Mouse (Mus musculus): ENCODE results near the gene Gcsh. TPM values are rescaled to one million over a fixed set of nuclear protein-coding genes. Genes with fewer than 3 reads are reported as not detected.

The Gcsh gene
- total and polyA plus RNA-seq, 2 experiments from 2014 or later: 24.2 to 69.3 TPM

DNA sequence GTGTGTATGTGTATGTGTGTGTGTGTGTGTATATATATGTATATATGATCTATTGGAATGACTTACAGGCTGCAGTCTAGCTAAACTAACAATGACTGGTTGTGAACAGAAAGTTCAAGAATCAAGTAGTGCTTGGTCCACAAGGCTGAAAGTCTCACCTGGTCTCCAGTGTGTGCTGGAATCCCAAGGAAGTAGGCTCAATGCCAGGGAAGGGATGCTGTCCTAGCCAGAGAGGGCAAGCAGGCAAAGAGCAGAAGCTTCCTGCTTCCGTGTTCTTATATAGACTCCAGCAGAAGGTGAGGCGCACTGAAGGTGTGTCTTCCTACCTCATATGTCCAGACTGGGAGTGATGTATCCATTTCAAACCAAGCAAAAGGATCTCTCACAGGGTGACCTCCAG, 41.6 kb downstream of the Gcsh start:
- Histone ChIP-seq H3K27me3 (ENCODE audit: control insufficient read depth, insufficient read depth, low read length) (no peaks in the 10 kb centered on the region), H3K4me1 (ENCODE audit: control insufficient read depth, insufficient read depth) (peaks cover 15% of the 10 kb centered on the region), H3K27ac (ENCODE audit: low read depth) (no peak overlapping the region), H3K9ac (replicated peaks; ENCODE audit: low read depth, low read length) (no peak overlapping the region), H3K9me3 (replicated peaks; ENCODE audit: control insufficient read depth, low read length) (no peaks in the 10 kb centered on the region), H3K4me3 (ENCODE audit: low read depth, low read length) (no peak overlapping the region), H3K36me3 (replicated peaks; ENCODE audit: control insufficient read depth, insufficient read depth, low read length) (peaks cover 40% of the 10 kb centered on the region), H3K4me2 (ENCODE audit: low read depth, low read length) (no peak overlapping the region)
- DNase-seq (ENCODE audit: low spot score) (no peak), ATAC-seq (ENCODE audit: insufficient read depth, low read depth) (no peak)
- WGBS: 75% methylated on average over 2 of the region's 2 CpGs
- TF ChIP-seq CTCF (IDR thresholded peaks at IDR 0.05; ENCODE audit: low read depth) (no peak), EP300 (IDR thresholded peaks at IDR 0.05; ENCODE audit: low read depth) (no peak)

DNA sequence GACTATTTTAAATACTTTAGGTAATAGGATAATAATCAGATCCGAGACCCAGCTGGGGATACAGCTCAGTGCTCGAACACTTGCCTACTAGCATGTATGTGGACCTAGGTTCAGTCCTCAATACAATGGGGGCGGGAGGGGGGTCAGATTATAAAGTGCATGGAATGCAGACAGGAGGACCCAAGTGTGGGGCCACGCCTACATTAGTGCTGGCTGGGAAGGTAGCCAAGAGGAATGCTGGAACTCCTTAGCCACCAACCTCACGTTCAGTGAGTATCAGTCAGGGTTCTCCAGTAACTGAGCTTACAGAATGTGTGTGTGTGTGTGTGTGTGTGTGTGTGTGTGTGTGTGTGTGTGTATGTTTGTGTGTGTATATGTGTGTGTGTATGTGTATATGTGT, 42.0 kb downstream of the Gcsh start:
- TF ChIP-seq EP300 (IDR thresholded peaks at IDR 0.05; ENCODE audit: low read depth) (no peak), CTCF (IDR thresholded peaks at IDR 0.05; ENCODE audit: low read depth) (no peak)
- no peaks in the 10 kb centered on the region for H3K9me3 ChIP-seq (replicated peaks; ENCODE audit: control insufficient read depth, low read length)
- ATAC-seq (ENCODE audit: insufficient read depth, low read depth): peak; percentile 80
- 0 out of 2 replicates have a peak overlapping the region, but pooled peaks have one; percentile 13 for H3K27ac ChIP-seq (ENCODE audit: low read depth)
- H3K4me3 ChIP-seq (ENCODE audit: low read depth, low read length): no peak overlapping the region
- 21% methylated on average over 5 of the region's 5 CpGs for WGBS
- DNase-seq (ENCODE audit: low spot score): peak; percentile 60
- peaks cover 19% of the 10 kb centered on the region for H3K4me1 ChIP-seq (ENCODE audit: control insufficient read depth, insufficient read depth)
- H3K9ac ChIP-seq (replicated peaks; ENCODE audit: low read depth, low read length): no peak overlapping the region
- H3K36me3 ChIP-seq (replicated peaks; ENCODE audit: control insufficient read depth, insufficient read depth, low read length): peaks cover 36% of the 10 kb centered on the region
- no peaks in the 10 kb centered on the region for H3K27me3 ChIP-seq (ENCODE audit: control insufficient read depth, insufficient read depth, low read length)
- H3K4me2 ChIP-seq (ENCODE audit: low read depth, low read length): no peak overlapping the region; the same call in 1 of the 2 replicates

DNA sequence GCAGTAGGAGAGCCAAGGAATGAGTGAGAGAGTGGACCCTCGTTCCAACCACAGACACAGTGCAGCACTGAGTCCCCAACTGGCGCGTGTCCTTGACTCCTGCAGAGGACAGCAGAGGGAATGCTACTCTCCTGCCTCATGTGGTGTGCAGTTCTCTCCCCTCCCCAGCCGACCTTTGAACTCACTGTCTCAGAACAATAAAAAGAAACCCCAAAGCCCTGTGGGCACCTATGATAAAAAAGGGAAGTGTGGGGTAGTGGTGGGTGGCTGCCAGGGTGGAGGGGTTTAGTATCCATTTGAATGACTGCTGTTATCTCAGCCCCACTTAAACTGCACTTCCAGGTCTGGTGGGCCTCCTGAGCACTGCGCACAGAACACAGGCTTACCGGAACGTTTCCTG, 45.7 kb downstream of the Gcsh start:
- no peak overlapping the region for H3K4me3 ChIP-seq (ENCODE audit: low read depth, low read length)
- H3K4me1 ChIP-seq (ENCODE audit: control insufficient read depth, insufficient read depth): peaks cover 37% of the 10 kb centered on the region
- no peaks in the 10 kb centered on the region for H3K36me3 ChIP-seq (replicated peaks; ENCODE audit: control insufficient read depth, insufficient read depth, low read length)
- no peaks in the 10 kb centered on the region for H3K9me3 ChIP-seq (replicated peaks; ENCODE audit: control insufficient read depth, low read length)
- 42% methylated on average over 7 of the region's 7 CpGs for WGBS
- DNase-seq (ENCODE audit: low spot score): no peak
- H3K27ac ChIP-seq (ENCODE audit: low read depth): peak overlapping the region; percentile 2; the same call in 1 of the 2 replicates
- no peak overlapping the region for H3K9ac ChIP-seq (replicated peaks; ENCODE audit: low read depth, low read length)
- no peak for TF ChIP-seq EP300 (IDR thresholded peaks at IDR 0.05; ENCODE audit: low read depth)
- TF ChIP-seq CTCF (IDR thresholded peaks at IDR 0.05; ENCODE audit: low read depth): no peak
- no peak overlapping the region for H3K4me2 ChIP-seq (ENCODE audit: low read depth, low read length)
- no peaks in the 10 kb centered on the region for H3K27me3 ChIP-seq (ENCODE audit: control insufficient read depth, insufficient read depth, low read length)
- no peak for ATAC-seq (ENCODE audit: insufficient read depth, low read depth)

DNA sequence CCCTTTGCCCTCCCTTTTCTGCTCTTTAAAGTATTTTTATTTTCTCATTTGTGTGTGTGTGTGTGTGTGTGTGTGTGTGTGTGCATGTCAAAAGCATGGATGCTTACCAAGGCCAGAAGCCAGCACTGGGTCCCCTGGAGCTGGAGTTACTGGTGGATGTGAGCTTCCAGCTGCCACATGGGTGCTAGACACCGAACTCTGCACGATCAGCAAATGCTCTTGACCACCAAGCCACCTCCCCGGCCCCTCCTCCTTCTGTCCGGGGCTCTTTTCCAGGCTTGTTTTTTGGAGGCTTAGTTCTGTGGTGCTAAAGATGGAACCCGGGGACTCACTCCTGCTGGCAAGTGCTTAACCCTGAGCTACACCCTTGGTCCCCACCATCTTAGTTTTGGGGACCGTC, 46.5 kb downstream of the Gcsh start:
- Histone ChIP-seq H3K9me3 (replicated peaks; ENCODE audit: control insufficient read depth, low read length) (no peaks in the 10 kb centered on the region), H3K4me1 (ENCODE audit: control insufficient read depth, insufficient read depth) (peaks cover 37% of the 10 kb centered on the region), H3K36me3 (replicated peaks; ENCODE audit: control insufficient read depth, insufficient read depth, low read length) (no peaks in the 10 kb centered on the region), H3K4me2 (ENCODE audit: low read depth, low read length) (peak overlapping the region; percentile 61), H3K27me3 (ENCODE audit: control insufficient read depth, insufficient read depth, low read length) (no peaks in the 10 kb centered on the region), H3K4me3 (ENCODE audit: low read depth, low read length) (peak overlapping the region; percentile 44), H3K27ac (ENCODE audit: low read depth) (peak overlapping the region; percentile 91), H3K9ac (replicated peaks; ENCODE audit: low read depth, low read length) (peak overlapping the region; percentile 41; the same call in 1 of the 2 replicates)
- ATAC-seq (ENCODE audit: insufficient read depth, low read depth) (no peak), DNase-seq (ENCODE audit: low spot score) (no peak)
- TF ChIP-seq EP300 (IDR thresholded peaks at IDR 0.05; ENCODE audit: low read depth) (no peak), CTCF (IDR thresholded peaks at IDR 0.05; ENCODE audit: low read depth) (no peak)
- WGBS: 35% methylated on average over 6 of the region's 6 CpGs

DNA sequence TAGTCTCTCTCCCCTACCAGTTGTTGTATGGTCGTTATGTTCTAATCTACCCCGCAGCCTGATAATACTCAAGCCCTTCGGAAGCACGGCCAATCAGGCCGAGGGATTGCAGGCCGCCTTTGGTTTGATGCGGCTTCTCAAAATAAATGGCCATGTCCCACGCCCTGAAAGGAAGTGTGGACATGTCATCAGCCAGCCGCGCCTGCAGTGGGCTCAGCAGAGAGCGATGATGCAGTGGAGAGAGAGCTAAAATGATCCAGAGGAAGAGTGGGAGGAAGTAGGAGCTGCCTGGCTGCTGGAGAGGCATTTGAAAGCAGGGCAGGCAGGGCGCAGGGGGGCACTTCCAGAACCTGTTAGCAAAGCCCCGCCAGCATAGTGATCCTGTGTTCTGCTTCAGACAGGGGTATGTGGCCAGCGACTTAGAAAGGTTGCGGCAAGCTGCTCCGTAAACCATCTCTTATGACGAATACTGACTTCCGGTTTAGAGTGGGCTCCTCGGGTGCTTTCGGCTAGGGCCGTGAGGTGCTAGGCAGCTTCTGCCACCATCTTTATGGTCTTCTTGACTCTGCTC, 47.0 kb downstream of the Gcsh start:
- Histone ChIP-seq H3K4me1 (ENCODE audit: control insufficient read depth, insufficient read depth) (peaks cover 36% of the 10 kb centered on the region), H3K4me3 (ENCODE audit: low read depth, low read length) (peak overlapping the region; percentile 44), H3K9me3 (replicated peaks; ENCODE audit: control insufficient read depth, low read length) (no peaks in the 10 kb centered on the region), H3K27me3 (ENCODE audit: control insufficient read depth, insufficient read depth, low read length) (no peaks in the 10 kb centered on the region), H3K27ac (ENCODE audit: low read depth) (peak overlapping the region; percentile 91), H3K9ac (replicated peaks; ENCODE audit: low read depth, low read length) (peak overlapping the region; percentile 41; the same call in 1 of the 2 replicates), H3K4me2 (ENCODE audit: low read depth, low read length) (peak overlapping the region; percentile 61), H3K36me3 (replicated peaks; ENCODE audit: control insufficient read depth, insufficient read depth, low read length) (no peaks in the 10 kb centered on the region)
- peak; percentile 49 for ATAC-seq (ENCODE audit: insufficient read depth, low read depth)
- DNase-seq (ENCODE audit: low spot score): peak; percentile 66
- no peak for TF ChIP-seq EP300 (IDR thresholded peaks at IDR 0.05; ENCODE audit: low read depth)
- TF ChIP-seq CTCF (IDR thresholded peaks at IDR 0.05; ENCODE audit: low read depth): no peak
- 13% methylated on average over 21 of the region's 21 CpGs for WGBS

Data from heart, postnatal 0 days (tissue).